9 mouse cellular contexts compared by ENCODE assay signal in genomic region chr15:80159286-80159901, GRCm38 (mm10). TPM values are rescaled to one million over a fixed set of nuclear protein-coding genes. Genes with fewer than 3 reads are reported as not detected.
DNase-seq lines count a peak whose midpoint lies in the region; ATAC-seq and TF ChIP-seq lines count a peak whose summit lies in the region.
"Had no signal": no experiment of that assay in that cellular context is flagged by ENCODE, and none has a peak within 500 bp of the region (broad histone marks: within the 10 kb centered on the region; RNA-seq: fewer than 3 reads in every experiment).

No protein-coding gene starts in this region.

- no peaks in the 10 kb centered on the region; the same call in 1 of the 2 replicates for H3K36me3 ChIP-seq in heart, adult 2 months (ENCODE audit: control insufficient read depth, insufficient read depth, low read length)
- H3K36me3 ChIP-seq in kidney, embryonic 15.5 days, result peaks cover 78% of the 10 kb centered on the region
- 0 out of 2 replicates have a peak, but pooled peaks cover 5% of the 10 kb centered on the region for H3K36me3 ChIP-seq in lung, postnatal 0 days (ENCODE audit: insufficient read depth, low read length)

- H3K79me2 ChIP-seq in heart, adult 2 months (replicated peaks; ENCODE audit: control insufficient read depth, insufficient read depth, low read length), result no peaks in the 10 kb centered on the region

- intact Hi-C loops in heart, adult 2 months (cut with DNase I), result no loop called here

- TF ChIP-seq POLR2A in heart, adult 2 months (IDR thresholded peaks at IDR 0.05; ENCODE audit: insufficient read depth, low read depth, low read length), result no peak

- no peak overlapping the region; the same call in 1 of the 2 replicates for H3K4me2 ChIP-seq in kidney, embryonic 15.5 days
- no peak overlapping the region for H3K4me2 ChIP-seq in lung, postnatal 0 days (replicated peaks; ENCODE audit: low read depth, low read length)

- H3K27me3 ChIP-seq in heart, adult 2 months (ENCODE audit: control insufficient read depth, insufficient read depth, low read length), result no peaks in the 10 kb centered on the region
- H3K27me3 ChIP-seq in kidney, embryonic 15.5 days, result no peaks in the 10 kb centered on the region
- H3K27me3 ChIP-seq in lung, postnatal 0 days (replicated peaks; ENCODE audit: insufficient read depth, low read length), result no peaks in the 10 kb centered on the region

- no peaks in the 10 kb centered on the region for H3K9me3 ChIP-seq in kidney, embryonic 15.5 days (replicated peaks)
- H3K9me3 ChIP-seq in lung, postnatal 0 days (ENCODE audit: low read length), result no peaks in the 10 kb centered on the region

- no peak overlapping the region for H3K4me3 ChIP-seq in heart, adult 2 months
- no peak overlapping the region for H3K4me3 ChIP-seq in kidney, embryonic 15.5 days (replicated peaks)
- H3K4me3 ChIP-seq in lung, postnatal 0 days (ENCODE audit: low read depth, low read length), result no peak overlapping the region

- H3K9ac ChIP-seq in heart, adult 2 months (ENCODE audit: low read depth, low read length), result no peak overlapping the region
- H3K9ac ChIP-seq in kidney, embryonic 15.5 days, result no peak overlapping the region
- H3K9ac ChIP-seq in lung, postnatal 0 days (replicated peaks; ENCODE audit: low read depth), result no peak overlapping the region

- WGBS in heart, adult 2 months, result 29% methylated on average over 8 of the region's 8 CpGs
- 15% methylated on average over 8 of the region's 8 CpGs for WGBS in kidney, embryonic 15.5 days
- 33% methylated on average over 8 of the region's 8 CpGs for WGBS in lung, postnatal 0 days

- DNase-seq in heart, adult 2 months, result no peak
- DNase-seq in heart, postnatal 4 days, result no peak
- peak; percentile 62 for DNase-seq in embryo, embryonic 9.5 days (ENCODE audit: extremely low spot score)
- DNase-seq in lung, postnatal 0 days (ENCODE audit: low spot score), result peak; percentile 94
- DNase-seq in spleen, adult 18-20 months, result no peak

- H3K27ac ChIP-seq in heart, adult 2 months, result peak overlapping the region; percentile 36
- peak overlapping the region; percentile 92 for H3K27ac ChIP-seq in kidney, embryonic 15.5 days
- H3K27ac ChIP-seq in lung, postnatal 0 days (ENCODE audit: low read length), result peak overlapping the region; percentile 91

- no peak for TF ChIP-seq EP300 in heart, adult 2 months (IDR thresholded peaks at IDR 0.05; ENCODE audit: insufficient read depth, low read depth, low read length)
- TF ChIP-seq EP300 in lung, postnatal 0 days (IDR thresholded peaks at IDR 0.05), result peak; percentile 77

- TF ChIP-seq CTCF in heart, adult 2 months (IDR thresholded peaks at IDR 0.05), result no peak
- TF ChIP-seq CTCF in lung, postnatal 0 days (IDR thresholded peaks at IDR 0.05), result peak; percentile 7; the same call in 1 of the 2 replicates

- H3K4me1 ChIP-seq in heart, adult 2 months (ENCODE audit: control insufficient read depth, insufficient read depth, low read length), result 0 out of 2 replicates have a peak, but pooled peaks cover 2% of the 10 kb centered on the region
- H3K4me1 ChIP-seq in kidney, embryonic 15.5 days, result peaks cover 44% of the 10 kb centered on the region
- H3K4me1 ChIP-seq in lung, postnatal 0 days (ENCODE audit: insufficient read depth, low read depth, low read length), result peaks cover 3% of the 10 kb centered on the region; the same call in 1 of the 2 replicates

- peak; percentile 88 for ATAC-seq in kidney, embryonic 15.5 days (replicated peaks; ENCODE audit: low FRiP score)
- ATAC-seq in lung, postnatal 0 days, result peak; percentile 93
- ATAC-seq in erythroblast, adult 5-6 weeks (replicated peaks; ENCODE audit: low FRiP score, poor library complexity, severe bottlenecking), result no peak
- no peak for ATAC-seq in cerebellum, adult (ENCODE audit: insufficient number of reproducible peaks, low FRiP score, low TSS enrichment)

RNA-seq across cellular contexts. Expression of gene Mgat3, which starts 14.1 kb away (rescaled TPM):
- 1 to 10 TPM; 2.3 to 3.5 TPM for total RNA-seq in heart, adult 2 months (2021)
- 4.9 and 5.5 TPM in 2 replicates for polyA plus RNA-seq in heart, adult 2 months (2012; rRNA removed)
- total RNA-seq in heart, postnatal 4 days (2021), result 1 to 10 TPM; 2.5 TPM
- 6.4 and 7.3 TPM in 2 replicates for polyA plus RNA-seq in kidney, embryonic 15.5 days (2015; fragmentation: Nextera tagmentation; extraction: Ambion mirVana)
- polyA plus RNA-seq in lung, postnatal 0 days (2015; fragmentation: Nextera tagmentation; extraction: Ambion mirVana), result 3.0 and 3.9 TPM in 2 replicates
- not detected in 2 replicates for total RNA-seq in erythroblast, adult 5-6 weeks (2015; ENCODE audit: low replicate concordance)
- not detected in 2 replicates for total RNA-seq in erythroblast, adult 5-6 weeks (2017; ENCODE audit: low replicate concordance)
- total RNA-seq: MEL had no signal

RNA-seq across cellular contexts. Expression of gene Tab1, which starts 26.5 kb away (rescaled TPM):
- total RNA-seq in heart, adult 2 months (2021), result 10 to 100 TPM; 17.8 to 24.5 TPM
- polyA plus RNA-seq in heart, adult 2 months (2012; rRNA removed), result 24.1 and 29.3 TPM in 2 replicates
- total RNA-seq in heart, postnatal 4 days (2021), result 10 to 100 TPM; 36.5 to 37.0 TPM
- 34.6 and 39.1 TPM in 2 replicates for polyA plus RNA-seq in kidney, embryonic 15.5 days (2015; fragmentation: Nextera tagmentation; extraction: Ambion mirVana)
- 18.1 and 19.1 TPM in 2 replicates for polyA plus RNA-seq in lung, postnatal 0 days (2015; fragmentation: Nextera tagmentation; extraction: Ambion mirVana)
- 0.58 and 10.9 TPM in 2 replicates for total RNA-seq in erythroblast, adult 5-6 weeks (2015; ENCODE audit: low replicate concordance)
- 6.5 and 13.5 TPM in 2 replicates for total RNA-seq in erythroblast, adult 5-6 weeks (2017; ENCODE audit: low replicate concordance)

Comparison
In these comparisons a context has a peak if more than half of its experiments do, and no peak if none do; other contexts are left out.
1. DNase-seq: peak in embryo, embryonic 9.5 days (single experiment) and lung, postnatal 0 days (single experiment); none in heart, adult 2 months (0 of 2), heart, postnatal 4 days (single experiment) and spleen, adult 18-20 months (0 of 2).
2. H3K27ac ChIP-seq: peak in every context shown above with its lines; median percentile 92 in kidney, embryonic 15.5 days; 91 in lung, postnatal 0 days; 36 in heart, adult 2 months.
3. ATAC-seq: peak in kidney, embryonic 15.5 days (single experiment) and lung, postnatal 0 days (single experiment); none in erythroblast, adult 5-6 weeks (single experiment) and cerebellum, adult (single experiment).